Mouse (Mus musculus) MEL (cell line): ENCODE data around the gene Cnih3. TPM values are rescaled to one million over a fixed set of nuclear protein-coding genes. Genes with fewer than 3 reads are reported as not detected.
A peak's percentile ranks its signal among the peaks of the same experiment; 100 is the strongest.

Experiments
- DNase-seq: peaks from one replicate; pipeline ENCODE4 v3.0.0; 2011; ENCODE audit warnings: low read depth, low spot score
- H3K27ac ChIP-seq: 2 replicates; pipeline ENCODE4 v1.5.1; 2012; ENCODE audit warnings: low read depth, mild to moderate bottlenecking, control low read depth, low read length, moderate library complexity; ENCODE audit not compliant: control insufficient read depth
- H3K27me3 ChIP-seq, 2 experiments: fragments of 150-350 bp in 1 of 2; sonication (generic) in 1 of 2; 2 replicates each; pipeline ENCODE4 v1.6.1; 2012; ENCODE audit warnings: low read length in 2 of 2, mild to moderate bottlenecking in 2 of 2, improper control_type of control experiment in 1 of 2, moderate library complexity in 1 of 2; ENCODE audit not compliant: insufficient read depth in 2 of 2, control insufficient read depth in 1 of 2
- H3K36me3 ChIP-seq, 2 experiments: 2 replicates each; pipeline ENCODE4 v1.6.1; 2012 to 2014; ENCODE audit warnings: low read length in 2 of 2, improper control_type of control experiment in 1 of 2, inconsistent platforms in 1 of 2, mild to moderate bottlenecking in 1 of 2; ENCODE audit not compliant: insufficient read depth in 2 of 2, control insufficient read depth in 1 of 2
- H3K4me1 ChIP-seq, 2 experiments: fragments of 150-350 bp in 1 of 2; sonication (generic) in 1 of 2; 2 replicates each; pipeline ENCODE4 v1.6.1; 2012; ENCODE audit warnings: low read length in 2 of 2, improper control_type of control experiment in 1 of 2, mild to moderate bottlenecking in 1 of 2; ENCODE audit not compliant: insufficient read depth in 2 of 2, control insufficient read depth in 1 of 2
- H3K4me3 ChIP-seq, 2 experiments: fragments of 150-350 bp in 1 of 2; sonication (generic) in 1 of 2; 2 replicates each; pipeline ENCODE4 v1.5.1; 2012; ENCODE audit warnings: low read depth in 2 of 2, low read length in 2 of 2, mild to moderate bottlenecking in 2 of 2, moderate library complexity in 2 of 2, control low read depth in 1 of 2, improper control_type of control experiment in 1 of 2; ENCODE audit not compliant: control insufficient read depth in 1 of 2, insufficient read depth in 1 of 2
- H3K79me2 ChIP-seq: 2 replicates; pipeline ENCODE4 v1.6.1; 2012; ENCODE audit warnings: mild to moderate bottlenecking, low read length, moderate library complexity; ENCODE audit not compliant: control insufficient read depth, poor library complexity, insufficient read depth
- H3K9ac ChIP-seq: 2 replicates; pipeline ENCODE4 v1.6.1; 2012; ENCODE audit warnings: low read depth, mild to moderate bottlenecking, control low read depth, low read length, moderate library complexity; ENCODE audit not compliant: control insufficient read depth, poor library complexity, severe bottlenecking
- H3K9me3 ChIP-seq: fragments of 150-350 bp; sonication (generic); replicated peaks from 2 replicates; pipeline ENCODE4 v1.6.1; 2012; ENCODE audit warnings: mild to moderate bottlenecking, low read length, improper control_type of control experiment, moderate library complexity; ENCODE audit not compliant: insufficient read depth
- CTCF ChIP-seq, 3 experiments: IDR thresholded peaks in 2 of 3; conservative IDR thresholded peaks in 1 of 3; 2 replicates each; pipeline ENCODE4 v1.5.1; 2011 to 2012; ENCODE audit warnings: low read length in 3 of 3, low read depth in 2 of 3, mild to moderate bottlenecking in 2 of 3, improper control_type of control experiment in 1 of 3, inconsistent platforms in 1 of 3, mixed read lengths in 1 of 3, moderate library complexity in 1 of 3; ENCODE audit not compliant: control insufficient read depth in 1 of 3, insufficient read depth in 1 of 3, poor library complexity in 1 of 3, severe bottlenecking in 1 of 3
- E2F4 ChIP-seq: IDR thresholded peaks from 2 replicates; pipeline ENCODE4 v1.6.1; 2011; ENCODE audit warnings: low read depth, low read length, improper control_type of control experiment, borderline replicate concordance
- EP300 ChIP-seq, 2 experiments: IDR thresholded peaks; 2 replicates each; pipeline ENCODE4 v1.6.1; 2011; ENCODE audit warnings: improper control_type of control experiment in 2 of 2, low read length in 2 of 2, low read depth in 1 of 2, mild to moderate bottlenecking in 1 of 2
- ETS1 ChIP-seq: IDR thresholded peaks from 2 replicates; pipeline ENCODE4 v1.6.1; 2012; ENCODE audit warnings: low read depth, mild to moderate bottlenecking, inconsistent platforms, low read length, improper control_type of control experiment, moderate library complexity
- MEF2A ChIP-seq: IDR thresholded peaks from 2 replicates; pipeline ENCODE4 v1.6.1; 2014; ENCODE audit warnings: low read depth, mild to moderate bottlenecking, inconsistent platforms, low read length, improper control_type of control experiment; ENCODE audit not compliant: poor library complexity, insufficient replicate concordance, severe bottlenecking; ENCODE audit errors: extremely low read depth
- MYB ChIP-seq: IDR thresholded peaks from 2 replicates; pipeline ENCODE4 v1.6.1; 2011; ENCODE audit warnings: mild to moderate bottlenecking, low read depth, low read length, improper control_type of control experiment
- POLR2A ChIP-seq, 2 experiments: IDR thresholded peaks; 2 replicates each; pipeline ENCODE4 v1.6.1; 2011 to 2012; ENCODE audit warnings: low read length in 2 of 2, mild to moderate bottlenecking in 2 of 2, control low read depth in 1 of 2, improper control_type of control experiment in 1 of 2, low read depth in 1 of 2, moderate library complexity in 1 of 2; ENCODE audit not compliant: control insufficient read depth in 1 of 2, insufficient read depth in 1 of 2, poor library complexity in 1 of 2
- RAD21 ChIP-seq: IDR thresholded peaks from 2 replicates; pipeline ENCODE4 v1.6.1; 2011; ENCODE audit warnings: mild to moderate bottlenecking, low read depth, low read length, improper control_type of control experiment
- SMC3 ChIP-seq: IDR thresholded peaks from 2 replicates; pipeline ENCODE4 v1.6.1; 2011; ENCODE audit warnings: low read depth, low read length, improper control_type of control experiment
- TAL1 ChIP-seq: IDR thresholded peaks from 2 replicates; pipeline ENCODE4 v1.6.1; 2012; ENCODE audit warnings: mild to moderate bottlenecking, inconsistent platforms, low read length, moderate library complexity, mixed read lengths
- ZNF384 ChIP-seq: IDR thresholded peaks from 2 replicates; pipeline ENCODE4 v1.6.1; 2012; ENCODE audit warnings: low read depth, mild to moderate bottlenecking, inconsistent platforms, low read length, improper control_type of control experiment
- polyA plus RNA-seq, 2 experiments: library from polyadenylated mRNA; stranded (reverse) in 1 of 2; unstranded in 1 of 2; fragments of >175 nt in 1 of 2; fragments of >200 nt in 1 of 2; gene quantifications; 2 replicates each; pipeline versions ENCODE4 v1.2.1 to v1.2.4; 2012; ENCODE audit warnings: low replicate concordance in 2 of 2, low read depth in 1 of 2; ENCODE audit not compliant: insufficient read length in 2 of 2, insufficient read depth in 1 of 2, missing spikeins in 1 of 2
- total RNA-seq: library from RNA; depleted of rRNA; stranded (reverse); fragments of 300-350 nt; gene quantifications from 2 replicates; pipeline ENCODE4 v1.2.3, GENCODE M21; 2012

Gene Cnih3
- total and polyA plus RNA-seq, 3 experiments, result not detected

DNA sequence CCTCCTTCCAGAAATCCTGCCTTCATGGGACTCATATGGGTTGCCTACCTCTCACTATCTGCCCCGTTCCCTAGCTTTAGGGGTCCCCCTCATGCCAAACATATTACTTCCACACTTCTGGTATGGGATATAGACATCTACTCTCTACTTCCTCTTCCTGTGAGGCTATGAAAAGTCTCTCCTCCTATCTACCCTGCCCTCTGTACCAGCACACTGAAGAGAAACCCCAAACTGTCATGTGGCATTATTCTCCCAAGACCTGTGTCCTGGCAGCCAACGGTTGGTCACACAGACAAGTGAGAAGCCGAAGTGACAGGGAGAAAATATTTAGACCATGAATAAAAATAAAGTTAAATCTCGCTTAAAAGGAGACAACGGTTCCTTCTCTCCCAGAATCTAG is 92.6 kb downstream of the Cnih3 start:
- Histone ChIP-seq H3K27me3 (peaks cover 0 to 1% of the 10 kb centered on the region in 2 experiments; a peak in 3 of 4 replicates), H3K9me3 (no peaks in the 10 kb centered on the region), H3K36me3 (no peaks in the 10 kb centered on the region), H3K4me1 (no peaks in the 10 kb centered on the region), H3K9ac (no peak overlapping the region), H3K4me3 (no peak overlapping the region), H3K79me2 (no peaks in the 10 kb centered on the region), H3K27ac (no peak overlapping the region)
- DNase-seq, result peak; percentile 48
- no peak for TF ChIP-seq E2F4
- TF ChIP-seq POLR2A (IDR thresholded peaks at IDR 0.05; ENCODE audit: control insufficient read depth in 1 of 2, insufficient read depth in 1 of 2, low read depth in 1 of 2, low read length in 2 of 2, poor library complexity in 1 of 2), result no peak
- 0 out of 4 replicates have a peak, but pooled peaks of 1 of the 2 experiments have one; percentile 24 for TF ChIP-seq EP300 (IDR thresholded peaks at IDR 0.05; ENCODE audit: low read depth in 1 of 2, low read length in 2 of 2)

DNA sequence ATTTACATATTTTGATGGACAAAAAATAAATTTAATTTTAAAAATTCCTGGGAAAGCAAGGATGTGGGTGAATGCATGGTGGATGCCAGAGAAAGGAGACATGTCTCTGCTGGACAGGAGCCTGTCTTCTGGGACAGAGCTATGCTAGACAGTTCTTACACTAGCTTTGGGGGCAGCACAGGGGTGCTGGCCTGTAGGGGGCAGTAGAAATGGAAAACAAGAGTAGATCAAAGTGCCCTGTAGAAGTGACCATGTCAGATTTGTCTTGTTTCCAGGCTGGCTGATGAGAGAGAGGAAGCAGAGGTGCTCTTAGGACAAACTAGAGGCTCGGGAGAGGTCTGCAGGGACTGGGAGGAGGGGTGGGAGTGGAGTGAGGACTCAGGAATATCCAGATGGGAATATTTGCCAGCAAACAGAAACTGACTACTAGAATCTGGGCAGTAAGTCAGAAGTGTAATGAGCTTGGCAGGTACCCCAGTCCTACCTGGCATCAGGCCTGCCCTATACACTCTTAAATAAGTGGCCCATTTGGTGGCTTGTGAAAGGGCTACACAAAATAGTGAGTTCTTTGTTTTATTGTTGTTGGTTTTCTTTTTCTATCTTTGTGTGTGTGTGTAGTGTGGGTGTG is 93.3 kb downstream of the Cnih3 start:
- peak; percentile 4; the same call in 1 of the 2 replicates for TF ChIP-seq RAD21
- TF ChIP-seq ETS1, result no peak
- peak; percentile 53 to 66 (median 56) for TF ChIP-seq CTCF (IDR thresholded peaks at IDR 0.05 in 2 of 3, conservative IDR thresholded peaks at IDR 0.05 in 1 of 3; ENCODE audit: control insufficient read depth in 1 of 3, insufficient read depth in 1 of 3, low read depth in 2 of 3, low read length in 3 of 3, poor library complexity in 1 of 3, severe bottlenecking in 1 of 3)
- TF ChIP-seq MYB, result no peak
- peak; percentile 27; the same call in 1 of the 2 replicates for TF ChIP-seq SMC3
- no peaks in the 10 kb centered on the region for H3K9me3 ChIP-seq
- H3K79me2 ChIP-seq, result no peaks in the 10 kb centered on the region
- H3K27ac ChIP-seq, result no peak overlapping the region
- no peaks in the 10 kb centered on the region for H3K36me3 ChIP-seq
- DNase-seq, result peak; percentile 26
- peaks cover 0 to 1% of the 10 kb centered on the region in 2 experiments; a peak in 3 of 4 replicates for H3K27me3 ChIP-seq
- no peak overlapping the region for H3K9ac ChIP-seq
- no peaks in the 10 kb centered on the region for H3K4me1 ChIP-seq
- no peak overlapping the region for H3K4me3 ChIP-seq

DNA sequence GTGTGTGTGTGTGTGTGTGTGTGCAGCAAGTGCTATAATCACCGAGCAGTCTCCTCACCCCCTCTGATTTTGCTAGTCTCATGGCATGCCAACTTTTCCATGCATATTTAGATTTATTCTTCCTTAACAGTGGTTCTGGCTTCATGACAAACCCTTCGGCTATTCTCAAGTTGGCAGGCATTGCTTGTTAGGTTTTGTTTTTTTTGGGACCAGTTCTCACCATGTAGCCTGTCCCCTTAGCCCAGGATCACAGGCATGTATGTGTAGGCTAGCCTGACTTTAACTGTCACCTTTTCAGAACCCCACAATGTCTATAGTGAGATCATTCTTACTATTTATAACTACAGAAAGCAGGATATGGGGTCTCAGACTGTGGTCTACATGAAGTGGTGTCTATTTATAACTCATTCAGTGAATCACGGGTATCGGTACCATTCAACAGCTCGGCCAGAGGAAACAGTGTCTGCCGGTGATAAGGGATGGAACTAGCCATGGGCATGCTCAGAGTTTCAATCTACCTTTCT is 94.2 kb downstream of the Cnih3 start:
- no peaks in the 10 kb centered on the region for H3K36me3 ChIP-seq
- H3K4me3 ChIP-seq, result no peak overlapping the region
- peak; percentile 9 for DNase-seq
- H3K27me3 ChIP-seq, result peaks cover 0 to 1% of the 10 kb centered on the region in 2 experiments; a peak in 2 of 4 replicates
- no peak overlapping the region for H3K9ac ChIP-seq
- H3K9me3 ChIP-seq, result no peaks in the 10 kb centered on the region
- H3K27ac ChIP-seq, result no peak overlapping the region
- H3K79me2 ChIP-seq, result no peaks in the 10 kb centered on the region
- no peaks in the 10 kb centered on the region for H3K4me1 ChIP-seq
- peak; percentile 37; the same call in 1 of the 2 replicates for TF ChIP-seq TAL1
- TF ChIP-seq ZNF384, result no peak
- TF ChIP-seq MEF2A, result 0 out of 2 replicates have a peak, but pooled peaks have one; percentile 45
